Mouse (Mus musculus): ENCODE measurements at regions not wholly inside any gene's neighbourhood (a gene's known extent, or its start where the extent isn't known, plus 50 kb on each side); places are given as distances from the start of the nearest gene placed in this dataset.
"Not testable (repeated sequence)": the region's sequence is repeated elsewhere in the genome, so short reads cannot be mapped to it uniquely, and the experiment has no call there.

- peak; percentile 31 to 75 for DNase-seq (ENCODE audit: low spot score in 2 of 2)
These were observed 472.6 kb downstream of the Zfp704 start for GRCm38 (mm10) chr3:9137131-9137874.

- DNase-seq (ENCODE audit: low spot score in 2 of 2): no peak
These were observed 475.9 kb downstream of the Zfp704 start for GRCm38 (mm10) chr3:9133991-9134390.

GRCm38 (mm10) chr3:9132104-9132751, 477.7 kb downstream of the Zfp704 start:
- no peak for DNase-seq (ENCODE audit: low spot score in 2 of 2)

GRCm38 (mm10) chr3:9131366-9131765, 478.5 kb downstream of the Zfp704 start:
- no peak for DNase-seq (ENCODE audit: low spot score in 2 of 2)

GRCm38 (mm10) chr3:9128407-9128806, 481.5 kb downstream of the Zfp704 start:
- no peak for DNase-seq (ENCODE audit: low spot score in 2 of 2)

GRCm38 (mm10) chr3:9123079-9123478, 486.8 kb downstream of the Zfp704 start:
- peak; percentile 12 to 18 for DNase-seq (ENCODE audit: low spot score in 2 of 2)

- DNase-seq (ENCODE audit: low spot score in 2 of 2): no peak
These were observed 492.0 kb downstream of the Zfp704 start for GRCm38 (mm10) chr3:9117913-9118312.

GRCm38 (mm10) chr3:9113410-9113809, 496.5 kb downstream of the Zfp704 start:
- DNase-seq (ENCODE audit: low spot score in 2 of 2): no peak

- no peak for DNase-seq (ENCODE audit: low spot score in 2 of 2)
These were observed 499.1 kb downstream of the Zfp704 start for GRCm38 (mm10) chr3:9110741-9111140.

GRCm38 (mm10) chr3:9109991-9110390, 499.9 kb downstream of the Zfp704 start:
- no peak for DNase-seq (ENCODE audit: low spot score in 2 of 2)

- DNase-seq (ENCODE audit: low spot score in 2 of 2): no peak
These were observed 500.4 kb downstream of the Zfp704 start for GRCm38 (mm10) chr3:9109485-9109884.

GRCm38 (mm10) chr3:9107766-9108410, 502.0 kb downstream of the Zfp704 start:
- no peak for DNase-seq (ENCODE audit: low spot score in 2 of 2)

GRCm38 (mm10) chr3:9105191-9105926, 504.5 kb downstream of the Zfp704 start:
- DNase-seq (ENCODE audit: low spot score in 2 of 2): no peak

GRCm38 (mm10) chr3:9103456-9103855, 506.4 kb downstream of the Zfp704 start:
- DNase-seq (ENCODE audit: low spot score in 2 of 2): no peak

GRCm38 (mm10) chr3:9101240-9101639, 508.6 kb downstream of the Zfp704 start:
- DNase-seq (ENCODE audit: low spot score in 2 of 2): no peak

GRCm38 (mm10) chr3:9100761-9101160, 509.1 kb downstream of the Zfp704 start:
- DNase-seq (ENCODE audit: low spot score in 2 of 2): no peak

- DNase-seq (ENCODE audit: low spot score in 2 of 2): no peak
These were observed 511.4 kb downstream of the Zfp704 start for GRCm38 (mm10) chr3:9098441-9098840.

- no peak for DNase-seq (ENCODE audit: low spot score in 2 of 2)
These were observed 525.8 kb downstream of the Zfp704 start for GRCm38 (mm10) chr3:9084134-9084533.

- DNase-seq (ENCODE audit: low spot score in 2 of 2): no peak
These were observed 527.8 kb downstream of the Zfp704 start for GRCm38 (mm10) chr3:9082061-9082460.

GRCm38 (mm10) chr3:9078201-9078600, 531.7 kb downstream of the Zfp704 start:
- no peak for DNase-seq (ENCODE audit: low spot score in 2 of 2)

GRCm38 (mm10) chr3:9076696-9077095, 533.2 kb downstream of the Zfp704 start:
- DNase-seq (ENCODE audit: low spot score in 2 of 2): peak; percentile 52 to 70

- not testable (repeated sequence) for DNase-seq (ENCODE audit: low spot score in 2 of 2)
These were observed 537.4 kb downstream of the Zfp704 start for GRCm38 (mm10) chr3:9072471-9072870.

Data from layer of hippocampus, postnatal 14 days (tissue).